Mouse (Mus musculus): Measurements from ENCODE around the gene Srpk2.
"Not testable (repeated sequence)": the region's sequence is repeated elsewhere in the genome, so short reads cannot be mapped to it uniquely, and the experiment has no call there.

Srpk2 gene

DNA sequence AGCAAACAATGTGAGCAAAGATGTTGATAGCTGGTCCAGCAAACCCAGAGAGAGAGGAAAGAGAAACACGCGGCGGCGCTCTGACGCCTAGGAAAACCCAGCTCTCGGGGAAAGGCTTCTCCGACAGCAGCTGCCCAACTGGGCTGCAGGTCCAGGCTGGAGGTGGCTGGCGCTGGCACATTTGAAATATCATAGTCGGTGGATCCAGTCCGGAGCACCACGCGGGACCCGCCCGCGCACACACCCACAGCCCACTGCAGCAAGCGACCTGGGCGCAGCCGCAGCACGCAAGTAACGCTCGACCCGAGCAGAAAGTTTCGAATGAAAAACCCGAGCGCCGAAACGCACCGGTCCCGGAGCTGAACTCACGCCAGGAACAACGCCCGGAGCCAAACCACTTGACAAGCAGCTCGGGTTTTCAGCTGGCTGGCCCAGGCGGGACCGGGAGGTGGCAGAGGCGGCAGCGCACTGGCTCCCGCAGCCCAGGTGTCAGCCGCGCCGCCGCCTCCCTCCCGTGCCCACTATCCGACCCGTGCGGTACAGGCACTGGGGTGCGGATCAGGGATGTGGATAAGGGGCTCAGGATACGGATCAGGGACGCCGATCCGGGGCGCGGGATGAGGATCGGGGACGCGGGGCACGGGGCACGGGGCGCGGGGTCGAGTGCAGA, 9.5 kb downstream of the Srpk2 start:
- peak; percentile 76 to 78 for DNase-seq (ENCODE audit: low spot score in 2 of 2)

DNA sequence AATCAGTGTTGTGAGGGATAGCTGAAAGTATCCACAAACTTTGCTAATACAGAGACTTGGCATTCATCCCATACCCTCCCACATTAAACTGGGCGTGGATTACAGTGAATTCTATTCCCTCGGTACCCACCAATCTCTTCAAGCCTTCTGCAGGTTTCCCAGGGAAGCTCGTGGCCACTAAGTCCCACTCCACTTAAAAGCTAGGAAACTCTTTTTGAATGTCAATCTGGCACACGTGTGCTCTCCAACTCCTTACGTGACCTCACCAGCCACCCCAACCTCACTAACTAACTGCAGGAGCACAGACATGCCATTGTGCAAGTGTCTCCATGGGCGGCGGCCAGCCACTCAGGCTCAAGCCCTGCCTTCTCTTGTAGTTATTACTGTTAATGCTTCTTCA, 12.3 kb downstream of the Srpk2 start:
- DNase-seq (ENCODE audit: low spot score in 2 of 2) = no peak

DNA sequence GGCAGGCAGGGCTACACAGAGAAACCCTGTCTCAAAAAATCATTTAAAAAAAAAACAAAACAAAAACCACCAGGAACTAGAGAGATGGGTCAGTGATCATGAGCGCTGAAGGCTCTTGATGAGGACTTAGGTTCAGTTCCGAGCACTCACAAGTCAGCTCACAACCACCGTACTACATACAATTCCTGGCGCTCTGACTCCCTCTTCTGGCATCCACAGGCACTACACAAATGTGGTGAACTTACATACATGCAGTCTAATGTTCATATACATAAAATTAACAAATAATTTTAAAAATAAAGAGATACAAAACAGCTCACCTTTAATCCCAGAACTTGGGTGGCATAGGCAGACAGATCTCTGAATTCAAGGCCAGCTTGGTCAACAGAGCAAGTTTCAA, 13.5 kb downstream of the Srpk2 start:
- DNase-seq (ENCODE audit: low spot score in 2 of 2) = no peak

DNA sequence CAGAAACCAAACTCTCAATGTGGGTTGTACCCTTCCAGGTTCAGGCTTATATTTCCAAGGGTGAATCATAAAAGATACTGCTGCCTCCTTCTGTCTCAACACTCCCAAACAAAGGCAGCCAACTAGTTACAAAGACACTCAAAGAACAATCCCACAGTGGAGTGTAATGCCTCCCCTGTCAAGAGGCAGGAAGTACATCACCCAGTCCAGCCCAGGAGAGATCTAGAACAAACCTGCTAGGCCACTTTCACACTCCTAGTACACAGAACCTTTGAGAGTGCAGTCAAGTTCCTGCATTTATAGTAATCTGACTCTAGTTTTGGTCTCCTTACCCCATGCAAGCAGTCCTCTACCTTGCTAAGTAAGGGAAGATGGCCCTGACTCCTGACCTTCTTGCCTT, 18.5 kb downstream of the Srpk2 start:
- DNase-seq (ENCODE audit: low spot score in 2 of 2) = no peak

DNA sequence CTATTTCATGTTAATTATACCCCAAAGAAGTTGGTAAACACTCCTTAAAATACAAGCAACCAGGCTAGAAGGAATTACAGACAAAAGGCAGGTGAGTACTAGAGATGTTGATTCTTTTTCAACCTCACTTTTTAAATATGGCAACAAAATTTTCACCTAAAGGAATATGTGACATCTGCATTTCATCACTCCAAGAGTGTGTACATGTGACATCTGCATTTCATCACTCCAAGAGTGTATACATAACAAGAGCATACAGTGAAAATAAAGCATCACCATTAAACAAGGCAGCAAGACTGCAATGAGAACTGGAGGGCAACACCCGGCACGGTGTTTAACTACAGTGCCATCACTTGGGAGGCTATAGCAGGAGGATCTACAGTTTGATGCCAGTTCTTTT, 23.2 kb downstream of the Srpk2 start:
- DNase-seq (ENCODE audit: low spot score in 2 of 2) = no peak

DNA sequence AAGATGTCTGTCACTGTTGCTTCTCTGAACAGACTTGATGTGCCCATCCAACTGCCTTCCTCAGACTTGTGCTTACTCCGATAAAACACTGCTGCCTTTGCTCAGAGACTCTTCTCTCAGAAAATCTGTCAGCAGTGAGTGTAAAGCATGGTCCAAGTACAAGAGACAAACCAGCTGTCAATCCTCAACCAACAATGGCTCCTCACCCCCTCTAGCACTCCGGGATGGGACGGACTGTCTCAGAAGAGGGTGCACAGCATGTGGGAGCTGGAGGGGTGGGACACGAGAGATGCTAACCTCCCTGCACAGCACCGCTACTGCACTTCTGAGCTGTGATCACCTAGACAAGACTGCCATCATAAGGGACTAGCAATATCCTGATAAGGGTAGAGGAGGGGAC, 26.4 kb downstream of the Srpk2 start:
- DNase-seq (ENCODE audit: low spot score in 2 of 2) = no peak

DNA sequence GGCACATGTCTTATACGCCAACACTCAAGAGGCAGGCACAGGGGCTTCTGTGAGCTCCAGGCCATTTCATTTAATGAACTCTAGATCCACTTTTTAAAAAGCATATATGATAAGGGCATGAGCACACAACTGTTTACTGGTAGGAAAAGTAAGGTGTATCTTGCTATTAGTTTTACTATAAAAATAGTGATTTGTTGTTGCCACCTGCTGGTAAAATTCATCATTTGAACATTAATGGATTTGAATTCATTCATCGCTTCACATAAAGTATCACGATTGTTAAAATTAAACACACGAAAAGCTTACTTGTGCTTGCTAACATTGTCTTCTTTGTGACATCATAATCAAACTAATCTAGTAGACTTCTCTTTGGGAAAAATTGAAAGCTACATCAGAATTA, 27.8 kb downstream of the Srpk2 start:
- DNase-seq (ENCODE audit: low spot score in 2 of 2) = no peak

DNA sequence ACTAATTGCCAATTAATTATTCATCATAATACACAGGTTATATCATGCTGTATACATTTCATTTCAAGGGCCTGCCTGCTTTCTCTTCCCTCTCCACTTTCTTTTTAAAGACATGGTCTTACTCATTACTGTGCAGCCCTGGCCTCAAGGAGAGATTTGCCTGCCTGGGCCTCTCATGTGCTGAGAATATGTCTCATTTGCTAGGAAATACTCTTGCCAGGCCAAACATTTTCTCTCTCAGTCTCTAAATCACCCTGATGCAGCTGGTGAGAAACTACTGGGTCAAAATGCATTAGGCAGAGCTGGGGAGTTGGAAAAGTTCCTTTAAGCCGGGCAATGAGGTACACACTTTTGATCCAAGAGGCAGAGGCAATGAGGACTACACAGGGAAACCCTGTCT, 29.4 kb downstream of the Srpk2 start:
- DNase-seq (ENCODE audit: low spot score in 2 of 2) = no peak

DNA sequence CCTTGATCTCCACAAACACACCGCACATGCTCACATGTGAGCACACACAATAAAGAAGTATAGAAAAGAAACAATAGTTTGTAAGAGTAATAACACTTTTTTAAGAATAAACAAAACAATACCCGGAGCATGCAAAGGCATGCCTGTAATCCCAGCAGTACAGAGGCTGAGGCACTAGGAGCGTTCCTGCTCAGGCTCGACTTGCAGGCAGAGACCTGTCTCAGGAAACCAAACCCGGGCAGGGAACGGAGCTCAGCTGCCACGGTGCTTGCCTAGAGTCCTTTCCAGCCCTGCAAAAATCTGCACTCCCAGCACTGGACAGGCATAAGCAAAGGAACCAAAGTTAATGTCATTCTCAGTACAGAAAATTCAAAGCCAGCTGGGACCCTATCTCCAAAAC, 32.1 kb downstream of the Srpk2 start:
- DNase-seq (ENCODE audit: low spot score in 2 of 2) = no peak

DNA sequence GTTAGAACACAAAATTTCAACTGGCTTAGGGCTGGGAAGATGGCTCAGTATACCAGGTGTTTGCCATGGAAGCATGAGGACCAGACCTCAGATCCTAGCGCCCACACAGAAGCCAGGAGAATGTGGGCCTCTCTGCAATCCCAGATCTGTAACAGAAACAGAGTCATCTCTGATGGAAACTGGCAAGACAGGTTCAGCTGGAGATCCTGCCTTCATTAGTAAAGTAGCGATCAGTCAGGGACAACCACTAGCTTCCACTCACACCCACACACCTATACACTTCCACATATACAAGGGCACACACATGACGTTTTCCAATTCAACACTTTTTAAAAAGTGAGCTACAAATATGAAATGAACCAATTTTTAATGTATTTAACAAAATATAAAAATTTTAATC, 32.6 kb downstream of the Srpk2 start:
- DNase-seq (ENCODE audit: low spot score in 2 of 2) = no peak

DNA sequence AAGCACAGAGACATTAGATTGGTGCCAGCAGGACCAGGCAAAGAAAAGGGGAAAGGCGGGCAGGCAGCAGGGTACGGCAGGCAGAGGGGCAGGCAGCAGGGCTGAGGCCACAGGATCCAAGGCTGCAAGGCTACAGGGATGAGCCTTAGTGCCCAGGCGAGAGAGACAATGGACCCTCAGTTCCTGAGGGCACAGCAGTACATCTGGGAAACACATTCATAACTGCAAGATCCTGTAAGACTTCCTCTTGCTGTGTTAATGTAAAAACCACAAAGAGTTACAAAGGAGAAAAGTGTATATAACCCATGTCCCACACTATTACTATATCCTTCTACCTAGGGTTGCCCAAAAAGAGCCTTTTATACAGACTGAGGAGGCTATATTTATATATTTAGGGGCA, 33.9 kb downstream of the Srpk2 start:
- no peak for DNase-seq (ENCODE audit: low spot score in 2 of 2)

DNA sequence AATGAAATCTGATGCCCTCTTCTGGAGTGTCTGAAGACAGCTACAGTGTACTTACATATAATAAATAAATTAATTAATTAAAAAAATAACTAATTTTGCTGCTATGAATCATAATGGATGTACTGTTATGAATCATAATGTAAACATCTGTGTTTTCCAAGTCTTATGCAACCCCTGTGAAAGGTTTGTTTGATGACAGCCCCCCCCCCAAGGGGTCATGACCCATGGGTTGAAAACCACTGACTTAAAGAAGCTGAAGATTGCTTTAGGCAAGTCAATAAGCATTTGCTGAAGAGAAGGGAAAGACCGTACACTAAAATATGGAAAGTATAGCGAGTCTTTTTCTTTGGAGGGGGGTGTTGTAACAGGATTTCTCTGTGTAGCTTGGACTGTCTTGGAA, 35.2 kb downstream of the Srpk2 start:
- no peak for DNase-seq (ENCODE audit: low spot score in 2 of 2)

DNA sequence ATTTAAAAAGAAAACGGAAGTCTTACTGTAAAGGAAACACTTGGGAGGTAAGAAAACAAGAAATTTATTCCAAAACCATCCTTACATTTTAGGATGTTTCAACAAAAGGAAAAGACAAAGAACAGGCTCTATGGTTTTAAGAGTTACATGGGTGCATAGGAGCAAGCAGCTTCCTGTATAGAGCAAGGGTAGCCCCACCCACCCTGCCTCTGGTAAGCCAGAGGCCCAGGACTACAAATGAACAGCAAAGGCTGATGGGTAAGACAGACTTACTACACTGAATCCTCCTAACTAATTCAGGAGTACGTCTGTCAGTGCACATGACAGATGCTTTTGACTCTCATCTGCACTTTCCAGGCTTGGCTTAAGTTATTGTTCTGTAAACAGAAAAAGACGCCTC, 38.7 kb downstream of the Srpk2 start:
- DNase-seq (ENCODE audit: low spot score in 2 of 2) = no peak

DNA sequence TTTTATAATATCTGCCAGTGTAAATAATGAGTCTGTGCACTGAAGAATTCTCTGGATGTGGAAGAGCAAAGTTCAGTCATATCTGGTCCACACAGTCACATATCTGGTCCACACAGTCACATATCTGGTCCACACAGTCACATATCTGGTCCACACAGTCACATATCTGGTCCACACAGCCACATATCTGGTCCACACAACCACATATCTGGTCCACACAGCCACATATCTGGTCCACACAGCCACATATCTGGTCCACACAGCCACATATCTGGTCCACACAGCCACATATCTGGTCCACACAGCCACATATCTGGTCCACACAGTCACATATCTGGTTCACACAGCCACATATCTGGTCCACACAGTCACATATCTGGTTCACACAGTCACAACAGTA, 45.2 kb downstream of the Srpk2 start:
- not testable (repeated sequence) for DNase-seq (ENCODE audit: low spot score in 2 of 2)

DNA sequence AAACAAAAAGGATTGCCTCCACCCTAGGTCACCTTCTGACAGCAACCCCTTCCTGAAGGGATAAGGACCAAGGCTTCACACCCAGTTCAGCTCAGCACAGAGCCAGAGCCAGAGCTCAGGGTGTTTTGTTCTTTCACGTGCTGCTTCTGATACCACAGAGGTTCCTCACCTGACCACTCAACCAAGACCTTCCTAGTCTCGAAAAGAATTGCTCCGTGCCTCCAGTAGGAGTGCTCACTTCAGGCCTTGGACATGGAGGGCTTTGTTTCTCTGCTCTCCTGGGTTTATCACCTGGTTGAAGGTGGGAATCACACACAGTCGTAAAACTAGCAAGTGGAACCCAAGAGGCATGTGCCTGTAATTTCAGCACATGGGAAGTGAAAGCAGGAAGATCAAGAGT, 46.4 kb downstream of the Srpk2 start:
- no peak for DNase-seq (ENCODE audit: low spot score in 2 of 2)

DNA sequence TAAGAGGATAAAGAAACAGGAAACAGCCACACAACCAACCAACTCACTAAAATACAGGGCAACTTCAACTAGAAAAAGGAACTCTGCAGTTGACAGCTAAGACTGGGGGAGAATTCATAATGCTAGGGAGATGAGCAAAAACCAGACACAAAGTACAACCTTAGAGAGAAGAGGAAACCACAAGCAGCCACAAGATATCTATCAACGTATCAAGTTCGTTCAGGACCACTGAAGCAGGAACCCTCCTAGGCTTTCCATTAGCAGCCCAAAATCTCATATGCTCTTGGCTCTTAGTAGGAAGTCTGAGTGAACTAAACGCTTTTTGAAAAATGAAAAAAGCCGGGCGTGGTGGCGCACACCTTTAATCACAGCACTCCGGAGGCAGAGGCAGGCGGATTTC, 47.1 kb downstream of the Srpk2 start:
- no peak for DNase-seq (ENCODE audit: low spot score in 2 of 2)

DNA sequence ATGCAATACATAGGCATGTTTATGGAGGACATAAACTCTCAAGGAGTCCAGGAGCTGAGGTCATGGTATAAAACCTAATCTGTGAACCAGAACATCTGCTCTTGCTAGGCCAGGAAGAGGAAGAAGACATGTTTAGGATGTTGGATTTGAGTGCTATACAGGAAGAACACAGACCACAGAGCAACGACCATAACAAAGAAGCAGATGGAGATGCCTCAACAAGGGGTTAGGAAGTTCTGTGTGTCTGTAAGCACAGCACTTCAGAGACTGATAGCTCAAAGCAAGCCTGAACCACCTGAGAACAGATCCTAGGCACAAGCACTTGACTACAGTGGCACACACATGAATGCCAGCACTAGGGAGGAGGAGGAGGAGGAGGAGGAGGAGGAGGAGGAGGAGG, 52.9 kb downstream of the Srpk2 start:
- no peak for DNase-seq (ENCODE audit: low spot score in 2 of 2)

DNA sequence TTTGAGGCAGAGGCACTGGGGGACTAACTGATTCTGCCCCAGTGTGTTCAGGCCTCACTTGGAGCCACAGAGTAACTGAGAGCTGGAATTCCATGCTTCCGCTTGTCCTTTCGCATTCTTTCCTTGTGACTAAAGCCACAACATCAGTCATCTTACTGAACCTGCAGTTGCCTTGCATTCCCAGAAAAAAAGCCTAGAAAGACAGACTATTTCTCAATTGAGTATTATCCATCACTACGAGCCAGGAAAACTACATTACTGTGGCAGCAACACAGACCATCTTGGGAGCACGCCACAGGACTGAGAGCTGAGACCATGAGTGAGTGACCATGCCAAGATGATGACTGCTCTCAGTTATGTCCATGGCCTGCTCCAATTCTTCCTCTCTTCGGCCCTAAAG, 57.2 kb downstream of the Srpk2 start:
- DNase-seq (ENCODE audit: low spot score in 2 of 2) = no peak

DNA sequence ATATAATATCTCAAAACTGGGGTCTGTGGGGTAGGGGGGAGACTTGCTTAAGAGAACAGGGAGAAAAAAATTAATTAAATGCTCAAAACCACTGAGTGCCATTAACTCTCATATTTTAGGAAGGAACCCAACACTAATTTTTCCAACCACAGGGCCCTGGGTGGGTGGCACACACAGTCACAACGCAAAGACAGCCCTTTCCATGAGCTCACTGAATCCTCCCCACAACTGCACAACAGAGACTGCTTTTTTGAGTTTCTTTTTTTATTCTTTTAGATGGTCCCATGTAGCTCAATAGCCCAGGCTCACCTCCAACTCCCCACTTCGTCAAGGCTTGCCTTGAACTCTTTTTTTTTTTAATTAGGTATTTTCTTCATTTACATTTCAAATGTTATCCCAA, 58.2 kb downstream of the Srpk2 start:
- DNase-seq (ENCODE audit: low spot score in 2 of 2) = no peak

DNA sequence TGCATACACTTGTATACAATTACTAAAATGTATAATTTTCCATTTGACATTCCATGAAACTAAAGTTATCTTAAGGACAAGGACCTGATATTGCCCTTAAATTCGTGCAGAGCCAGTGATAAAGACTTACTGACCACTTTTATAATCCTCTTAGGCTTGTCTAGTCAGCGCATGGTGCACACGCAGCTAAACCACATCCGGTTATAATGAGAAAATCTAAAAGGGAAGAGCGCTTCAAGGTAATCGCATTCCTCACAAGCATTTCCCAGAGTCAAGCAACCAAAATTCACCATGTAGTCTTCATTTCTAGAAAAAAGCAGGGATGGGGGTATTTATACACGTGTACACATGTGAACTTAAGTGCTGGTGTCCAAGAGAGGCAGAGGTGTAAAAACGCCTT, 63.8 kb downstream of the Srpk2 start:
- DNase-seq (ENCODE audit: low spot score in 2 of 2) = no peak

DNA sequence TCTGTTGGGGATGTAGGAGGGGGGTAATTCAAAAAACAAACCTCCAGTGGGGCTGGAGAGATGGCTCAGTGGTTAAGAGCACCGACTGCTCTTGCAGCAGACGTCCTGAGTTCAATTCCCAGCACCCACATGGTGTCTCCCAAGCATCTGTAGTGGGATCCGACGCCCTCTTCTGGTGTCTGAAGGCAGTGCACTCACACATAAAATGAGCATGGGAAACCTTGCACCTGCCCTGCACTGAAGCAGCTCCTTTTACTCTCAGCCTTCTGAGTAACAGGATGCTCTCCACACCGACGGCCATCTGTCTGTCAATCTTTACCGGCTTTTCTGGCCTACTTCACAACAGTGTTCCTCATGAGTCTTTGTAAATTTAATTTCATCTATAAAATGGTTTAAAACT, 65.8 kb downstream of the Srpk2 start:
- no peak for DNase-seq (ENCODE audit: low spot score in 2 of 2)

DNA sequence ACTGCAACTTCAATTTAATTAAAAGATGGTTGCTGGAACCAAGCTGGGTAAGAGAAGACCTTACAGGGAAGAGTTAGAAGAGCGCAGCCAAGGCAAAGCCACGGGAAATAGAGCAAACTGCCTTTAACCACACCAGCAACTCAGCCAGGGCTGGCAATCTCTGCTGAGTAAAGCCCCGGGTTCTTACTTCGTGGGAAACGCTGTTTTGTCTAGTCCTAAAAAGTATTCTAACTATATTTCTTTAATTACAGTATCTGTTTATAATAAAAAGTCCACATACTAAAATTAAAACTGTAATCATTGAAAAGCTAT, 67.4 kb downstream of the Srpk2 start:
- peak in 1 of 2 experiments; percentile 66 for DNase-seq (ENCODE audit: low spot score in 2 of 2)

DNA sequence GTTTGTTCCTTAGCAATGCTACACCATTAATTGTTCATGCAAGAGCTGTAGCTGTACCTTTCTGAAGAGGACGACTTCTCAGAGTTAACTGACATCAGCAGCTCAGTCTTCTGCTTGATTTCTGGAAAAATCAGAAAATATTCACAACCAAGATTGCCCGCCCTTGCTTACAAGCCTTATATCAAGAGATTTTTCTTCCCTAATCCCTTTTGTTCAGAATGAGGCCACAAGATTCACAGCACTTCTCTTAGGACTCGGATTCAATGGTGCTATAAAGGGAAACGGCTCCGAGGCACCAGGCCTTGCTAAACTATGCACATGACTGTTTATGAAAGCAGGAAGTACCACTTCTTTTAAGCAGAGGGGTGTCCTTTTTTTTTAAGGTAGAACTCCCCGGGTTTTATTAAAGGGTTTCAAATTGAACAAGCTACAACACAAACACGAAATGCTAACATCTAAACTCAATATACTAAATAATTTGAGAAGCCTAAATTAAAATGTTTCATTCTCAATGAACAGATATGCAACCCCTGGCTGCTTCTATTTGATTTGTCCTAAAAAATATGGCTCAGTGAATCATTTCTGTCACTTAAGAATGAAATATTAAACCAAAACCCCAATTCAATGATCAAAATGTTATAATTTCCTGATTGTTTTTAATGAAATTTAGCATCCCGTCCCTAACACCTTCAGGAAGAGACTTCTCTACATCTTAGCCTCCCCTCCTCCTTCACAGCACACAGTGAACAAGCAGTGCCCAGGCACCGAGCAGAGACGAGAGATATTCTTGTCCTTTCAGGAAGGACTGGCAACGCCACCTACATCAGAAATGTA, 67.9 kb downstream of the Srpk2 start:
- peak; percentile 71 to 79 for DNase-seq (ENCODE audit: low spot score in 2 of 2)
